Mouse (Mus musculus): ENCODE results near the gene Ubald1.

DNA sequence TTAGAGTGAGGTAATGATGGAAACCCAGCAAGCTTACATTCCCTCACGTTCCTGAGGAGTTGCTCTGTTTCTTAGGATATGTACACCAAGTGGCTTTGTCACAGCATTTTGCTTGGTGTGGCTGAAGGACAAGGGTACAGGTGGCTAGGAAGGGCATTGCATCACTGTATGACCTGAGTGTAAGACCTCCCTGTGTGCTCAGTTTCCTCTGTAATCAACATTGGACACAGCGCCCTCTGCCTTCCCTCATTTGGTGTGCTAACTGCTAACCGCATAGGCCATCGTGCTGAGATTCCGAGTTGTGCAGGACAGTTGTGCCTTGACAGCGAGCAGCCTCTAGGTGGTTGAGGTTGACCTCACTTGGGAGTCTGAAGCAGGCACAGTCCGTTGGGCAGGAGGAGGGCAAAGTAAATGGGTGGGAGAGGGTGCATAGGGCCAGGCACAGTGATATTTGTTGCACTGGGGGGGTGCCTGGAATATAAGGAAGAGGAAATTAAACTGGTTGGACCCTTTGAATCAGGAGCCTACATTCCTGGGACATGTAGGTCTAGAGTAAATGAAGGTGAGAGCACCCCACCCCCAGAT, 17.1 kb upstream of the Ubald1 start:
- TF ChIP-seq POLR2A (IDR thresholded peaks at IDR 0.05; ENCODE audit: low read depth, low read length) (no peak), CTCF (conservative IDR thresholded peaks at IDR 0.05; ENCODE audit: insufficient read depth, insufficient read length, low read depth, low read length) (peak; percentile 51; the same call in 1 of the 2 replicates)

Measured in kidney, adult 2 months (tissue).